Comparison of ENCODE assay signal across 20 mouse cellular contexts in genomic region chr6:82797300-82797839, GRCm38 (mm10). TPM values are rescaled to one million over a fixed set of nuclear protein-coding genes. Genes with fewer than 3 reads are reported as not detected.
DNase-seq lines count a peak whose midpoint lies in the region; ATAC-seq and TF ChIP-seq lines count a peak whose summit lies in the region.
"Had no signal": no experiment of that assay in that cellular context is flagged by ENCODE, and none has a peak within 500 bp of the region (broad histone marks: within the 10 kb centered on the region; RNA-seq: fewer than 3 reads in every experiment).

No protein-coding gene starts in this region.

- no peak overlapping the region for H3K27ac ChIP-seq in lung, postnatal 0 days (ENCODE audit: low read length)
- H3K27ac ChIP-seq in liver, embryonic 15.5 days (replicated peaks), result peak overlapping the region; percentile 61; the same call in 1 of the 2 replicates
- H3K27ac ChIP-seq: gastrocnemius, adult 2 months; heart, adult 2 months; heart, embryonic 15.5 days; kidney, embryonic 15.5 days; layer of hippocampus, adult 2 months; left cerebral cortex, adult 2 months; limb, embryonic 13.5 days had no signal

- 42% methylated on average over 5 of the region's 5 CpGs for WGBS in lung, postnatal 0 days
- WGBS in liver, embryonic 15.5 days (ENCODE audit: insufficient replicate concordance), result 9% methylated on average over 5 of the region's 5 CpGs

- no peak overlapping the region for H3K9ac ChIP-seq in lung, postnatal 0 days (replicated peaks; ENCODE audit: low read depth)
- no peak overlapping the region for H3K9ac ChIP-seq in liver, embryonic 15.5 days
- H3K9ac ChIP-seq: heart, embryonic 15.5 days; kidney, embryonic 15.5 days; limb, embryonic 13.5 days had no signal

- no peaks in the 10 kb centered on the region for H3K9me3 ChIP-seq in lung, postnatal 0 days (ENCODE audit: low read length)
- no peaks in the 10 kb centered on the region for H3K9me3 ChIP-seq in liver, embryonic 15.5 days (replicated peaks)
- H3K9me3 ChIP-seq: G1E; heart, embryonic 15.5 days; kidney, embryonic 15.5 days; limb, embryonic 13.5 days had no signal

- H3K27me3 ChIP-seq in lung, postnatal 0 days (replicated peaks; ENCODE audit: insufficient read depth, low read length), result no peaks in the 10 kb centered on the region
- no peaks in the 10 kb centered on the region for H3K27me3 ChIP-seq in liver, embryonic 15.5 days
- H3K27me3 ChIP-seq: heart, embryonic 15.5 days; kidney, embryonic 15.5 days; limb, embryonic 13.5 days had no signal

- no peaks in the 10 kb centered on the region for H3K36me3 ChIP-seq in lung, postnatal 0 days (ENCODE audit: insufficient read depth, low read length)
- H3K36me3 ChIP-seq in liver, embryonic 15.5 days (replicated peaks), result no peaks in the 10 kb centered on the region
- H3K36me3 ChIP-seq: G1E; heart, embryonic 15.5 days; kidney, embryonic 15.5 days; limb, embryonic 13.5 days had no signal

- peak; percentile 64 for DNase-seq in lung, postnatal 0 days (ENCODE audit: low spot score)
- DNase-seq in lung, postnatal 10 days, result no peak
- peak; percentile 12 for DNase-seq in brain, adult 2 months (ENCODE audit: low read depth, low spot score)
- DNase-seq in embryo, embryonic 10 days (ENCODE audit: low spot score), result no peak
- DNase-seq in kidney, adult 11 months, result no peak
- DNase-seq: cerebellum, adult 8-10 months; gastrocnemius, adult 2 months; heart, adult 2 months; midbrain, embryonic 14.5 days; spleen, adult 18-20 months; thymus, postnatal 14 days had no signal

- no peaks in the 10 kb centered on the region for H3K4me1 ChIP-seq in lung, postnatal 0 days (ENCODE audit: insufficient read depth, low read depth, low read length)
- peaks cover 6% of the 10 kb centered on the region; the same call in 1 of the 2 replicates for H3K4me1 ChIP-seq in liver, embryonic 15.5 days (replicated peaks)
- H3K4me1 ChIP-seq: heart, embryonic 15.5 days; limb, embryonic 13.5 days had no signal

- ATAC-seq in lung, postnatal 0 days, result 0 out of 2 replicates have a peak, but pooled peaks have one; percentile 44
- no peak for ATAC-seq in liver, embryonic 15.5 days (ENCODE audit: insufficient read depth)
- peak; percentile 88 for ATAC-seq in neutrophil, adult 5-6 weeks (ENCODE audit: extremely low read depth, insufficient number of reproducible peaks, low FRiP score, poor library complexity, severe bottlenecking)
- ATAC-seq: CD4-positive, CD25-positive, alpha-beta regulatory T cell, adult 4 months had no signal

- no peak for TF ChIP-seq EP300 in lung, postnatal 0 days (IDR thresholded peaks at IDR 0.05)

- H3K4me3 ChIP-seq in lung, postnatal 0 days (ENCODE audit: low read depth, low read length), result no peak overlapping the region
- no peak overlapping the region for H3K4me3 ChIP-seq in liver, embryonic 15.5 days (replicated peaks)
- H3K4me3 ChIP-seq: gastrocnemius, adult 2 months; heart, adult 2 months; heart, embryonic 15.5 days; kidney, embryonic 15.5 days; layer of hippocampus, adult 2 months; left cerebral cortex, adult 2 months; limb, embryonic 13.5 days had no signal

- no peak overlapping the region for H3K4me2 ChIP-seq in lung, postnatal 0 days (replicated peaks; ENCODE audit: low read depth, low read length)
- H3K4me2 ChIP-seq in liver, embryonic 15.5 days, result no peak overlapping the region
- H3K4me2 ChIP-seq: heart, embryonic 15.5 days; kidney, embryonic 15.5 days; limb, embryonic 13.5 days had no signal

- TF ChIP-seq CTCF in lung, postnatal 0 days (IDR thresholded peaks at IDR 0.05), result no peak

RNA-seq across cellular contexts. Expression of gene Hk2, which starts 23.1 kb away (rescaled TPM):
- polyA plus RNA-seq in lung, postnatal 0 days (2015; fragmentation: Nextera tagmentation; extraction: Ambion mirVana), result 4.8 and 5.4 TPM in 2 replicates
- polyA plus RNA-seq in liver, embryonic 15.5 days (2015; fragmentation: Nextera tagmentation; extraction: Ambion mirVana), result 4.7 and 5.2 TPM in 2 replicates
- total RNA-seq in neutrophil, adult 5-6 weeks (2017), result 31.0 and 32.4 TPM in 2 replicates

Comparison
In these comparisons a context has a peak if more than half of its experiments do, and no peak if none do; other contexts are left out.
1. DNase-seq: peak in lung, postnatal 0 days (single experiment) and brain, adult 2 months (single experiment); none in lung, postnatal 10 days (single experiment), embryo, embryonic 10 days (single experiment) and kidney, adult 11 months (single experiment).